Mouse (Mus musculus): ENCODE data around the gene Zfp664. TPM values are rescaled to one million over a fixed set of nuclear protein-coding genes. Genes with fewer than 3 reads are reported as not detected.

Zfp664 gene
- polyA plus RNA-seq, 1 experiment: 54.0 TPM

GRCm38 (mm10) chr5:124888661-124889060, 26.2 kb downstream of the Zfp664 start:
- TF ChIP-seq CTCF (IDR thresholded peaks at IDR 0.05; ENCODE audit: borderline replicate concordance, insufficient read depth, low read length) (no peak), POLR2A (IDR thresholded peaks at IDR 0.05; ENCODE audit: low read depth, low read length) (no peak)
- no peak overlapping the region for H3K4me3 ChIP-seq (ENCODE audit: insufficient read depth, low read length)
- H3K4me1 ChIP-seq (ENCODE audit: control insufficient read depth, insufficient read depth, low read length): no peaks in the 10 kb centered on the region
- no peak overlapping the region for H3K27ac ChIP-seq (ENCODE audit: insufficient read depth, low read length)

- H3K27ac ChIP-seq (ENCODE audit: insufficient read depth, low read length): no peak overlapping the region
- TF ChIP-seq CTCF (IDR thresholded peaks at IDR 0.05; ENCODE audit: borderline replicate concordance, insufficient read depth, low read length) (no peak), POLR2A (IDR thresholded peaks at IDR 0.05; ENCODE audit: low read depth, low read length) (no peak)
- no peaks in the 10 kb centered on the region for H3K4me1 ChIP-seq (ENCODE audit: control insufficient read depth, insufficient read depth, low read length)
- no peak overlapping the region for H3K4me3 ChIP-seq (ENCODE audit: insufficient read depth, low read length)
Observed at GRCm38 (mm10) chr5:124891921-124892370, 29.5 kb downstream of the Zfp664 start.

GRCm38 (mm10) chr5:124896135-124896534, 33.6 kb downstream of the Zfp664 start:
- H3K4me3 ChIP-seq (ENCODE audit: insufficient read depth, low read length): no peak overlapping the region
- H3K4me1 ChIP-seq (ENCODE audit: control insufficient read depth, insufficient read depth, low read length): no peaks in the 10 kb centered on the region; the same call in 1 of the 2 replicates
- H3K27ac ChIP-seq (ENCODE audit: insufficient read depth, low read length): no peak overlapping the region
- TF ChIP-seq POLR2A (IDR thresholded peaks at IDR 0.05; ENCODE audit: low read depth, low read length) (no peak), CTCF (IDR thresholded peaks at IDR 0.05; ENCODE audit: borderline replicate concordance, insufficient read depth, low read length) (no peak)

GRCm38 (mm10) chr5:124899945-124900631, 37.6 kb downstream of the Zfp664 start:
- TF ChIP-seq CTCF (IDR thresholded peaks at IDR 0.05; ENCODE audit: borderline replicate concordance, insufficient read depth, low read length) (peak; percentile 98), POLR2A (IDR thresholded peaks at IDR 0.05; ENCODE audit: low read depth, low read length) (no peak)
- H3K27ac ChIP-seq (ENCODE audit: insufficient read depth, low read length): peak overlapping the region; percentile 76
- no peak overlapping the region for H3K4me3 ChIP-seq (ENCODE audit: insufficient read depth, low read length)
- H3K4me1 ChIP-seq (ENCODE audit: control insufficient read depth, insufficient read depth, low read length): no peaks in the 10 kb centered on the region; the same call in 1 of the 2 replicates

GRCm38 (mm10) chr5:124900738-124901490, 38.4 kb downstream of the Zfp664 start:
- no peak overlapping the region for H3K4me3 ChIP-seq (ENCODE audit: insufficient read depth, low read length)
- H3K27ac ChIP-seq (ENCODE audit: insufficient read depth, low read length): peak overlapping the region; percentile 76
- TF ChIP-seq POLR2A (IDR thresholded peaks at IDR 0.05; ENCODE audit: low read depth, low read length) (no peak), CTCF (IDR thresholded peaks at IDR 0.05; ENCODE audit: borderline replicate concordance, insufficient read depth, low read length) (no peak)
- no peaks in the 10 kb centered on the region; the same call in 1 of the 2 replicates for H3K4me1 ChIP-seq (ENCODE audit: control insufficient read depth, insufficient read depth, low read length)

GRCm38 (mm10) chr5:124901675-124902074, 39.2 kb downstream of the Zfp664 start:
- no peak overlapping the region for H3K27ac ChIP-seq (ENCODE audit: insufficient read depth, low read length)
- TF ChIP-seq CTCF (IDR thresholded peaks at IDR 0.05; ENCODE audit: borderline replicate concordance, insufficient read depth, low read length) (no peak), POLR2A (IDR thresholded peaks at IDR 0.05; ENCODE audit: low read depth, low read length) (no peak)
- no peaks in the 10 kb centered on the region; the same call in 1 of the 2 replicates for H3K4me1 ChIP-seq (ENCODE audit: control insufficient read depth, insufficient read depth, low read length)
- no peak overlapping the region for H3K4me3 ChIP-seq (ENCODE audit: insufficient read depth, low read length)

GRCm38 (mm10) chr5:124902195-124902594, 39.7 kb downstream of the Zfp664 start:
- Histone ChIP-seq H3K4me3 (ENCODE audit: insufficient read depth, low read length) (no peak overlapping the region), H3K4me1 (ENCODE audit: control insufficient read depth, insufficient read depth, low read length) (no peaks in the 10 kb centered on the region; the same call in 1 of the 2 replicates), H3K27ac (ENCODE audit: insufficient read depth, low read length) (no peak overlapping the region)
- TF ChIP-seq CTCF (IDR thresholded peaks at IDR 0.05; ENCODE audit: borderline replicate concordance, insufficient read depth, low read length) (no peak), POLR2A (IDR thresholded peaks at IDR 0.05; ENCODE audit: low read depth, low read length) (no peak)

GRCm38 (mm10) chr5:124903852-124904251, 41.4 kb downstream of the Zfp664 start:
- TF ChIP-seq CTCF (IDR thresholded peaks at IDR 0.05; ENCODE audit: borderline replicate concordance, insufficient read depth, low read length) (no peak), POLR2A (IDR thresholded peaks at IDR 0.05; ENCODE audit: low read depth, low read length) (no peak)
- Histone ChIP-seq H3K27ac (ENCODE audit: insufficient read depth, low read length) (no peak overlapping the region), H3K4me3 (ENCODE audit: insufficient read depth, low read length) (no peak overlapping the region), H3K4me1 (ENCODE audit: control insufficient read depth, insufficient read depth, low read length) (no peaks in the 10 kb centered on the region; the same call in 1 of the 2 replicates)

GRCm38 (mm10) chr5:124906890-124907289, 44.4 kb downstream of the Zfp664 start:
- Histone ChIP-seq H3K4me1 (ENCODE audit: control insufficient read depth, insufficient read depth, low read length) (no peaks in the 10 kb centered on the region), H3K4me3 (ENCODE audit: insufficient read depth, low read length) (no peak overlapping the region), H3K27ac (ENCODE audit: insufficient read depth, low read length) (no peak overlapping the region)
- TF ChIP-seq CTCF (IDR thresholded peaks at IDR 0.05; ENCODE audit: borderline replicate concordance, insufficient read depth, low read length) (no peak), POLR2A (IDR thresholded peaks at IDR 0.05; ENCODE audit: low read depth, low read length) (no peak)

GRCm38 (mm10) chr5:124908860-124909259, 46.4 kb downstream of the Zfp664 start:
- TF ChIP-seq CTCF (IDR thresholded peaks at IDR 0.05; ENCODE audit: borderline replicate concordance, insufficient read depth, low read length) (peak; percentile 92), POLR2A (IDR thresholded peaks at IDR 0.05; ENCODE audit: low read depth, low read length) (no peak)

More at GRCm38 (mm10) chr5:124908860-124909259, 46.4 kb downstream of the Zfp664 start:
- Histone ChIP-seq H3K4me1 (ENCODE audit: control insufficient read depth, insufficient read depth, low read length) (no peaks in the 10 kb centered on the region), H3K4me3 (ENCODE audit: insufficient read depth, low read length) (no peak overlapping the region), H3K27ac (ENCODE audit: insufficient read depth, low read length) (no peak overlapping the region)
